Mouse (Mus musculus) frontal cortex, postnatal 10 days (tissue): Measurements from ENCODE around the gene Prr14.
"Not testable (repeated sequence)": the region's sequence is repeated elsewhere in the genome, so short reads cannot be mapped to it uniquely, and the experiment has no call there.

Source experiments
- DNase-seq, 2 experiments: peaks; one replicate each; pipeline ENCODE4 v3.0.0; 2022; ENCODE audit warnings: low spot score in 2 of 2, mixed read lengths in 1 of 2

Gene Prr14

DNA sequence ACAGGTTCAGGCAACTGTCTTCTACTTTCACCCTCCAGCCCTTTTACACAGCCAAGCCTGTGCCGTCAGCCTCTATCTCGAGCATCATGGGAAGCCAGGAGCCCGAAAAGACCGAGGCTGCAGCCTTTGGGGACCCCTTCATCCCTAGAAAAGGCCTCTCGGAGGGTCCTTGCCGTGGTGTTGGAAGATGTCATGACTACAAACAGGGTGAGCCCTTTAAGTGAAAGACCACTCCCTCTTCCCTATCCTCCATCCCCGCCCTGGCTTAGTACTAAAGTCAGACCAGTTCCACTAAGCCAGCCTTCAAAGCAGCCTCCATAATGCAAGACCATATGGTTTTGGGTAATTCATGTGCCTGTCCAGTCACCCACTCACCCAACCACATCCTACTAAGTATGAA lies 12.6 kb downstream of the Prr14 start:
- DNase-seq = no peak

DNA sequence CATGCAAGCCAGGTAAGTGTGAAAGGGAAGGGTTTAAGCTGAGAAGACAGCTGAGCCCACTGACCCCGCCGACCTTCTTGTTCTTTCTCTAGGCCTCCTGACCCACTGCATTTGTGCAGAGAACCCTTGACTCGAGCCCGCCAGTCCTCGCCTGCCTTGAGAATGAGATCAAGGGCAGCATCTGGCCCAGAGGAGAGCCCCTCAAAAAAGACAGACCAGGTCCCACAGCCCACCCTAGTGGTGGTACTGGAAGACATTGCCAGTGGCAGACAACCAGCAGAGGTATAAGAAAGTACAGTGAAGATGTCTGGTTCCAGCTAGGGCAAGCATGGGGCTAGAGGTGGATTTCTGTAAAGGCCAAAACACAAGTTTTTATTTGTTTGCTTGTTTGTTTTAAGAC lies 14.3 kb downstream of the Prr14 start:
- DNase-seq = no peak

GRCm38 (mm10) chr7:127474378-127475070 lies 15.1 kb downstream of the Prr14 start:
- no peak for DNase-seq

DNA sequence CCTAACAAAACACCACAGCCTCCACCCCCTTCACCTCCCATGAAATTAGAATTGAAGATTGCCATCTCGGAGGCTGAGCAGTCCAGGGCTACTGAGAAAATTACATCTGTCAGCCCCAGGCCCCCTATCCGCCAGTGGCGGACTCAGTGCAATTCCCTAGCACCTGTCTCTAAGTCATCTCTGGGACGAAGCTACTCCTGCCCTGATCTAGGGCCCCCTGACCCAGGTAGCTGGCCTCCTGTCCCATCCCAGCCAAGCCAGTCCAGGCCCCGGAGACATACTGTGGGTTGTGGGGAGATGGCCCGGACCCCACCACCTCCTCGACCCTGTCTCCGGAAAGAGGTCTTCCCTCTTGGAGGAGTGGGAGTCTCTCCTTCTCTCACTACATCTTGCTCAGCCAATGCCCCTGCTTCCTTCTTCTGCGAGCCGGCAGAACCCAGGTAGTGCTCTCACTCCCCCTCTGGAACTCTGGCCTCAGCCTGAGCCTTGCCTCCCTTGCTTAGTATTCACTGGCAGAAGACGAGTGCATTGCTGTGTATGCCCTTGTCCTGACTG lies 15.9 kb downstream of the Prr14 start:
- DNase-seq = no peak

- DNase-seq = no peak
These were observed 16.9 kb downstream of the Prr14 start for GRCm38 (mm10) chr7:127476336-127476735.

GRCm38 (mm10) chr7:127476855-127477254 lies 17.4 kb downstream of the Prr14 start:
- no peak for DNase-seq

DNA sequence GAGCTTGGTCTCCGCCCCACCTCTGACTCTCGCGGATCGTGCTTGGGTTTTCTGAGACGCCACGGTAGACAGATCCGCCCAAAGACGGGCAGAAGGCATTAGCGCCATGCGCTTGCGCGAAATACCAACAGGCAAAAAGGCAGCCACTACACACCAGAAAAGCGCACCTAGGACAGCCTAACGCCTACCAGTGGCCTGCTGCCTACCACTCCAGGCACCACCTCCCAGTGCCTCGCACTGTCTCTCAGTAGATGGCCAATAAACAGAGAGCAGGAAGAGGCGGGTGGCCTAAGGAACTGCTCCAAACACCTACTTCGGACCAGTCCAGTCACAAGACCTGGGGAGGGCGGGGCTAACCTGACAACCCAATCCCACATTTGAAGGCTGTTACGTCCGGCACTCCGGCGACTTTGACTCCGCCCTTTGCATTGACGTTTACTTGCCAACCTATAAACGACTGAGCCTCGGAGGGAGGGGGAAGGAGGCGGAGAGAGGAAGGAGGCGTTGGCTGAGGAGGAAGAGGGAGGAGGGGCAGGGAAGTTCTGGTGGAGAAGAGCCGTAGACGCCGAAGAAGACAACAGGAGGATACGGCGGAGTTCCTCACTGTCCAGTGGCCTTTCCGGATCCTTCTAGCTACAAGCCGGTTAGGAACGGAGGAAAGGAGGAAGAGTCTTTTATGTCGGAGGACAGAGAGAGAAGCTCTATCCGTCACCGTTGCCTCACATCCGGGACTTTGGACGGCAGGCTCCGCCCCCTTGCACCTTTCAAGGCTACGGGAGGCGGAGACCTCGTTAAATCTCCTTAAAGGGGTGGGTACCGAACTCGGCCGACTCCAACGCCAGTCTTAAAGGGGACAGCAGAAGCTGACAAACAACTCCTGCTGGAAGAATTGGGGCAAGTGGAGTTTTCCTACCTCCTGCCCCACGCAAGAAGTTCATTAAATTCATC lies 18.6 kb downstream of the Prr14 start:
- DNase-seq = peak; percentile 98 to 100

GRCm38 (mm10) chr7:127478635-127479317 lies 19.4 kb downstream of the Prr14 start, which contains the start of gene Fbrs:
TSS of gene Fbrs (plus strand) at chr7:127479199.
- peak; percentile 93 to 96 for DNase-seq

GRCm38 (mm10) chr7:127479318-127480225 lies 20.2 kb downstream of the Prr14 start:
- peak in 1 of 2 experiments; percentile 45 for DNase-seq

GRCm38 (mm10) chr7:127480321-127480720 lies 20.9 kb downstream of the Prr14 start:
- DNase-seq = no peak

- DNase-seq = no peak
These were observed 26.0 kb downstream of the Prr14 start for GRCm38 (mm10) chr7:127485416-127485815.

GRCm38 (mm10) chr7:127488364-127488763 lies 29.0 kb downstream of the Prr14 start:
- not testable (repeated sequence) for DNase-seq

DNA sequence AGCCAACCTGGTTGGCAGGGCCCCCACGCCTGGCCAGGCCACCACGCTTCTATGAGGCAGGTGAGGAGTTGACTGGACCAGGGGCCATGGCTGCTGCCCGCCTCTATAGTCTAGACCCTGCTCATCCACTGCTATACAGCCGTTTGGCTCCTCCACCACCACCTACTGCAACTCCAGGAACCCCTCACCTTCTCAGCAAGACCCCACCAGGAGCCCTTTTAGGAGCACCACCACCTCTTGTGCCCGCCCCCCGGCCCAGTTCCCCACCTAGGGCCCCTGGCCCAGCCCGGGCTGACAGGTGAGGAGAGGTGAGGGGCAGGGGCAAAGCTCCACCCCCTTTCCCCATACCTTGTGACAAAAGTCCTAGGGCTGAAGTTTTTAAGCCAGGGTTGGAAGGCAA lies 30.6 kb downstream of the Prr14 start:
- DNase-seq = no peak

DNA sequence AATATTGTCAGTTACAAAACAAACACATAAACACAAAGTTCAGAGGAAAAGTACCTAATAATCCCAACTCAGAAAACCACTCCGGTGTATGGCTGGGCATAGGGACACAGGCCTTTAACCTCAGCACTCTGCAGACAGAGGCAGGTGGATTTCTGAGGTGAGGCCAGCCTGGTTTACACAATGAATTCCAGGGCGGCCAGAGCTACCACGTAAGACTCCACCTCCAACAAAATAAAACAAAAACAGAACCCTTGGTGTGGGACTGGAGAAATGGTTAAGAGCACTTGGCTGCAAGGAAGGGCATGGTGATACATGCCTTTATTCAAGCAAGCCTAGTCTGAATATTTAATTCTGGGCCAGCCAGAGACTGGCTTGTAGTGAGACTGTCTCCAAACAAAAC lies 32.4 kb downstream of the Prr14 start:
- no peak for DNase-seq

- no peak for DNase-seq
These were observed 35.2 kb downstream of the Prr14 start for GRCm38 (mm10) chr7:127494648-127495047.

DNA sequence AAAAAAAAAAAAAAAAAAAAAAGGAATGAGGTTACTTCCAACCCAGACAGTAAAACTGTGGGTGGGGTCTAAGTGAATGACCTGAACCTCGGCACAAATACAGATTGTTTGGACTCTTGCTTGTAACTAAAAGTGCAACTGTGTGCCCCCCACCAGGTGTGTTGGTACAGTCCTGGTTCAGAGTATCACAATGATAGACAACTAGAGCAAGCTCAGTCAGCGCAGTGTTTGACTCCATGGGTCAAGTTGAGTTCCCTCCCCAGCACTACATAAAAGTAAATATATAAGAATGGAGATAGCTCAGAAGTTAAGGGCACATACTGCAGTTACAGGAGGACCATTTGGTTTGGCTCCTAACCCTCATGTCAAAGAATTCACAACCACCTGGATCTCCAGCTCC lies 38.0 kb downstream of the Prr14 start:
- DNase-seq = no peak

DNA sequence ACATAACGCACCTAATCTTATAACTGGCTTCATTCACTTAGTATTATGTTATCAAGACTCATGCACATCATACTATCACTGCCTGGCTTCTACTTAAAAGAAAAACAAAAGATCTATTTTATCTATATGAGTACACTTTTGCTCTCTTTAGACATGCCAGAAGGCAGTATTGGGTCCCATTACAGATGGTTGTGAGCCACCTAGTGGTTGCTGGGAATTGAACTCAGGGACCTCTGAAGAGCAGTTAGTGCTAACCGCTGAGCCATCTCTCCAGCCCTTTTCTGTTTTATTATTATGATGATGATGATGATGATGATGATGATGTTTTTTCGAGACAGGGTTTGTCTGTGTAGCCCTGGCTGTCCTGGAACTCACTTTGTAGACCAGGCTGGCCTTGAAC lies 39.0 kb downstream of the Prr14 start:
- no peak for DNase-seq

GRCm38 (mm10) chr7:127508291-127508690 lies 48.9 kb downstream of the Prr14 start:
- no peak for DNase-seq

DNA sequence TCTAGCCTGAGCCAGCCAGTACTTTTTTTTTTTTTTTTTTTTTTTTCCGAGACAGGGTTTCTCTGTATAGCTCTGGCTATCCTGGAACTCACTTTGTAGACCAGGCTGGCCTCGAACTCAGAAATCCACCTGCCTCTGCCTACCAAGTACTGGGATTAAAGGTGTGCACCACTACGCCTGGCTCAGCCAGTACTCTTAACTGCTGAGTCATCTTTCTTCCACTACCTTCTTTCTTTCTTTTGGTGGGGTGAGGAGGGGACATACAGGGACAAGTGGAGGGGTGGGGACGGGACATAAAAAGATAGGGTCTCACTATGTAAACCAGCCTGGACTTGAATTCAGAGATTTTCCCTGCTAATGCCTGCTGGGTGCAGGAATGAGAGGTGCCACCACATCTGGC lies 50.4 kb downstream of the Prr14 start:
- DNase-seq = not testable (repeated sequence)

DNA sequence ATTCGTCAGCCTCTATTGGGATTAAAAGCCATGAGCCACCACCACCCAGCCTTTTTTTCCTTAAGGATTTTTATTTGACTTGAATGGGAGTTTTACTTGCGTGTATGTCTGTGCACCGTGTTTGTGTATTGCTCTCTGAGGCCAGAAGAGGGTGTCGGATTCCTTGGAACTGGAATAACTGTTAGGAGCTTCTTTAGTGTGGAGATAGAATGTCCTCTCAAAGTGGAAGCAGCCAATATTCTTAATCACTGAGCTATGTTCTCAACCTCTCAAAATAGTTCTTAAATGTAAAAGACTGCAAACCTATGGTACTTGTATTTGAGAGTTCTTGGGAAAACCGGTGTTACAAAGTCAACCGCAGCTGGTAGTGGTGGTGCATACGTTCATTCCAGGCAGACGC lies 51.8 kb downstream of the Prr14 start:
- no peak for DNase-seq

DNA sequence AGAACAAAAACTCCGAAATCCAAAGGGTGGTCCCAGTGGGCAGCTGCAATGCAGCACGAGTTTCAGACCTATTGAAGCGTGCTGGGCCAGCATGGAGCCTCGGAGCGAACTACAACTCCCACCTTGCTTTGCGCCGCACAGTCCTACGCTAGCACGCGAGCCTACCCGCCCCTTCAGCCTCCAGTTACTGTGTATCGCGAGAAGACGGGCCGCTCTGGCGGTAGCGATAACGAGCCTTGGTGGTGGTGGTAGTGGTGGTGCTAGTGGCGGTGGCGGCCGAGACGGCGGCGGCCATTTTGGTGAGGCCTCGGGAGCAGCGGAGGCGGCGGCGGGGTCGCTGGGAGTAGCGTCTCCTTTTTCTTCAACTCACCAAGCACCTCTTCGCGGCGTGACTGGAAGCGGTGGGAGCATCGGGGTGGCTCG lies 52.4 kb downstream of the Prr14 start, which contains the start of gene Srcap:
TSS of gene Srcap (plus strand) at position 176 of the 423 bp plus-strand sequence.
- DNase-seq = peak; percentile 95
